Mouse (Mus musculus) thymus, adult 2 months (tissue): Measurements from ENCODE around the gene Anapc13.

Source experiments
- CTCF ChIP-seq: fragments of 200-500 bp; IDR thresholded peaks from 2 replicates; pipeline ENCODE4 v1.5.1; 2012; ENCODE audit warnings: mild to moderate bottlenecking, control low read depth, low read length, moderate library complexity, borderline replicate concordance; ENCODE audit not compliant: control insufficient read depth, poor library complexity, insufficient read depth; ENCODE audit errors: extremely low read depth
- POLR2A ChIP-seq: fragments of 200-500 bp; IDR thresholded peaks from 2 replicates; pipeline ENCODE4 v1.6.1; 2012; ENCODE audit warnings: mild to moderate bottlenecking, low read length, control low read depth, moderate library complexity; ENCODE audit not compliant: control insufficient read depth, poor library complexity, insufficient read depth; ENCODE audit errors: extremely low read depth

GRCm38 (mm10) chr9:102634453-102634852, 8.4 kb downstream of the Anapc13 start:
- TF ChIP-seq POLR2A (no peak), CTCF (no peak)
